ENCODE assay signal across 12 mouse cellular contexts in the genomic region with DNA sequence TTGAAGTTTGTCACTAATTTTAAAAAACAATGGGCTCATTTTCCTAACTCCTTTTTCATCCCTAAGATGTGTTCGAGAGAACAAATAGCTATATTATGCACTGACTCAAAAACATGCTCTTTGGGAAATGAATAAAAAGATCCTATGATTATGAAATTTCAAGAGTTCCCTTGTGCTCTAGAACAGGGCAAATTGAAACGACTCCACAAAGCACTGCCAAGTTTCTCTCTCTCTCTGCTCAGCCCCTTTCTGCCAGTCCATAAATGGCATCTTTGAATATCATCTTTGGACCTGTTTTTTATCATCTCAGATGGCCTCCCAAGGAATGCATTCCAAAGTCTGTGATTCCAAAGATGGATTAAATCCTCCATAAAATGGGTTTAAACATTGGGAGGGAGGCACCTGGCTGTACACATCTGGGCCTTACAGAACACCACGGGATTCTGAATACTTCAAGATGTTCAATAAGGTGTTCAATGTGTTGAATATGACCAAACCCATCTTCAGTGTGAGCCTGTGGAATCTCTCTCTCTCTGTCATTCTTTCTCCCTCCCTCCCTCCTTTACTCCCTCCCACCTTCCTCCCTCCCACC.
DNase-seq lines count a peak whose midpoint lies in the region; ATAC-seq and TF ChIP-seq lines count a peak whose summit lies in the region.
"Had no signal": no experiment of that assay in that cellular context is flagged by ENCODE, and none has a peak within 500 bp of the region (broad histone marks: within the 10 kb centered on the region; RNA-seq: fewer than 3 reads in every experiment).

No protein-coding gene starts in this region.

- DNase-seq in forebrain, embryonic 10.5 days (ENCODE audit: extremely low spot score, low spot score), result no peak
- no peak for DNase-seq in lung, embryonic 14.5 days
- DNase-seq in lung, postnatal 25 days (ENCODE audit: low spot score), result no peak
- DNase-seq in gastrocnemius, postnatal 25 days, result no peak
- no peak for DNase-seq in liver
- DNase-seq: gastrocnemius, postnatal 36 days had no signal

- no peaks in the 10 kb centered on the region for H3K9me3 ChIP-seq in forebrain, embryonic 13.5 days (replicated peaks)
- peaks cover 3% of the 10 kb centered on the region; the same call in 1 of the 2 replicates for H3K9me3 ChIP-seq in forebrain, embryonic 10.5 days
- H3K9me3 ChIP-seq in lung, embryonic 14.5 days (ENCODE audit: low read depth, low read length), result no peaks in the 10 kb centered on the region
- H3K9me3 ChIP-seq in intestine, embryonic 15.5 days, result no peaks in the 10 kb centered on the region
- H3K9me3 ChIP-seq in stomach, embryonic 16.5 days (replicated peaks; ENCODE audit: control insufficient read depth, low read length), result no peaks in the 10 kb centered on the region
- H3K9me3 ChIP-seq: stomach, embryonic 15.5 days had no signal

- H3K4me3 ChIP-seq in forebrain, embryonic 13.5 days, result no peak overlapping the region
- no peak overlapping the region for H3K4me3 ChIP-seq in forebrain, embryonic 10.5 days
- H3K4me3 ChIP-seq in lung, embryonic 14.5 days (ENCODE audit: low read depth, low read length), result no peak overlapping the region
- H3K4me3 ChIP-seq in intestine, embryonic 15.5 days (replicated peaks), result no peak overlapping the region
- no peak overlapping the region; the same call in 1 of the 2 replicates for H3K4me3 ChIP-seq in stomach, embryonic 16.5 days (replicated peaks; ENCODE audit: low read length)
- H3K4me3 ChIP-seq: left cerebral cortex, adult 2 months had no signal

- no peak overlapping the region for H3K27ac ChIP-seq in forebrain, embryonic 13.5 days
- H3K27ac ChIP-seq in forebrain, embryonic 10.5 days, result no peak overlapping the region
- no peak overlapping the region for H3K27ac ChIP-seq in lung, embryonic 14.5 days (ENCODE audit: low read depth)
- no peak overlapping the region for H3K27ac ChIP-seq in intestine, embryonic 15.5 days
- no peak overlapping the region; the same call in 1 of the 2 replicates for H3K27ac ChIP-seq in stomach, embryonic 16.5 days (ENCODE audit: low read length)
- H3K27ac ChIP-seq: left cerebral cortex, adult 2 months; stomach, embryonic 15.5 days had no signal

- H3K9ac ChIP-seq in forebrain, embryonic 13.5 days, result no peak overlapping the region
- no peak overlapping the region for H3K9ac ChIP-seq in lung, embryonic 14.5 days
- H3K9ac ChIP-seq in intestine, embryonic 15.5 days, result no peak overlapping the region
- no peak overlapping the region for H3K9ac ChIP-seq in stomach, embryonic 16.5 days (ENCODE audit: low read length)
- H3K9ac ChIP-seq: stomach, embryonic 15.5 days had no signal

- ATAC-seq in forebrain, embryonic 13.5 days, result 0 out of 2 replicates have a peak, but pooled peaks have one; percentile 5
- no peak for ATAC-seq in lung, embryonic 14.5 days (ENCODE audit: insufficient read depth)
- peak; percentile 63; the same call in 1 of the 2 replicates for ATAC-seq in intestine, embryonic 15.5 days
- ATAC-seq in stomach, embryonic 16.5 days (ENCODE audit: insufficient read depth, low FRiP score), result peak; percentile 27; the same call in 1 of the 2 replicates

- 40% methylated on average over 3 of the region's 3 CpGs for WGBS in forebrain, embryonic 13.5 days
- WGBS in forebrain, embryonic 10.5 days, result 71% methylated on average over 3 of the region's 3 CpGs
- 54% methylated on average over 3 of the region's 3 CpGs for WGBS in lung, embryonic 14.5 days
- 42% methylated on average over 3 of the region's 3 CpGs for WGBS in intestine, embryonic 15.5 days
- WGBS in stomach, embryonic 16.5 days, result 48% methylated on average over 3 of the region's 3 CpGs

- peak overlapping the region; percentile 45; the same call in 1 of the 2 replicates for H3K4me2 ChIP-seq in forebrain, embryonic 13.5 days
- peak overlapping the region; percentile 42; the same call in 1 of the 2 replicates for H3K4me2 ChIP-seq in lung, embryonic 14.5 days
- H3K4me2 ChIP-seq in intestine, embryonic 15.5 days (replicated peaks), result peak overlapping the region; percentile 29; the same call in 1 of the 2 replicates
- H3K4me2 ChIP-seq in stomach, embryonic 16.5 days (ENCODE audit: low read depth, low read length), result no peak overlapping the region

- H3K4me1 ChIP-seq in forebrain, embryonic 13.5 days, result peaks cover 28% of the 10 kb centered on the region
- peaks cover 25% of the 10 kb centered on the region for H3K4me1 ChIP-seq in forebrain, embryonic 10.5 days
- no peaks in the 10 kb centered on the region for H3K4me1 ChIP-seq in lung, embryonic 14.5 days (ENCODE audit: insufficient read depth)
- no peaks in the 10 kb centered on the region for H3K4me1 ChIP-seq in intestine, embryonic 15.5 days (replicated peaks)
- H3K4me1 ChIP-seq in stomach, embryonic 16.5 days (ENCODE audit: control insufficient read depth, insufficient read depth, low read length), result no peaks in the 10 kb centered on the region
- H3K4me1 ChIP-seq: stomach, embryonic 15.5 days had no signal

- TF ChIP-seq CTCF in lung, embryonic 14.5 days (IDR thresholded peaks at IDR 0.05; ENCODE audit: low read depth), result no peak

- no peaks in the 10 kb centered on the region for H3K36me3 ChIP-seq in forebrain, embryonic 13.5 days (ENCODE audit: poor library complexity, severe bottlenecking)
- H3K36me3 ChIP-seq in forebrain, embryonic 10.5 days (replicated peaks), result no peaks in the 10 kb centered on the region
- H3K36me3 ChIP-seq in lung, embryonic 14.5 days (ENCODE audit: insufficient read depth), result no peaks in the 10 kb centered on the region
- no peaks in the 10 kb centered on the region for H3K36me3 ChIP-seq in intestine, embryonic 15.5 days
- no peaks in the 10 kb centered on the region for H3K36me3 ChIP-seq in stomach, embryonic 16.5 days (ENCODE audit: control insufficient read depth, insufficient read depth, low read length)
- H3K36me3 ChIP-seq: G1E; stomach, embryonic 15.5 days had no signal

- 0 out of 2 replicates have a peak, but pooled peaks cover 6% of the 10 kb centered on the region for H3K27me3 ChIP-seq in forebrain, embryonic 13.5 days
- peaks cover 6% of the 10 kb centered on the region for H3K27me3 ChIP-seq in forebrain, embryonic 10.5 days (ENCODE audit: poor library complexity, severe bottlenecking)
- no peaks in the 10 kb centered on the region for H3K27me3 ChIP-seq in lung, embryonic 14.5 days (ENCODE audit: insufficient read depth, low read length)
- no peaks in the 10 kb centered on the region for H3K27me3 ChIP-seq in intestine, embryonic 15.5 days (replicated peaks)
- no peaks in the 10 kb centered on the region for H3K27me3 ChIP-seq in stomach, embryonic 16.5 days (ENCODE audit: control insufficient read depth, insufficient read depth, low read length)
- H3K27me3 ChIP-seq: stomach, embryonic 15.5 days had no signal
